Mouse (Mus musculus) kidney, embryonic 14.5 days (tissue): ENCODE data around the gene Chmp3. TPM values are rescaled to one million over a fixed set of nuclear protein-coding genes. Genes with fewer than 3 reads are reported as not detected.

Experiments
- ATAC-seq: fragments of 200-750 bp; cut with Nextera tagmentation; 2 replicates; pipeline ENCODE4 v1.8.0; 2017; ENCODE audit warnings: moderate number of reproducible peaks, mild to moderate bottlenecking, moderate TSS enrichment, moderate library complexity; ENCODE audit not compliant: low FRiP score, low TSS enrichment
- H3K27ac ChIP-seq: fragments of 300-500 bp; sonication (generic); 2 replicates; pipeline ENCODE4 v1.5.1; 2014; ENCODE audit warnings: low read depth, mild to moderate bottlenecking, low read length, moderate library complexity, mixed read lengths
- H3K27me3 ChIP-seq: fragments of 300-500 bp; sonication (generic); 2 replicates; pipeline ENCODE4 v1.6.1; 2014; ENCODE audit warnings: mild to moderate bottlenecking, low read length; ENCODE audit not compliant: control insufficient read depth, insufficient read depth
- H3K36me3 ChIP-seq: fragments of 300-500 bp; sonication (generic); 2 replicates; pipeline ENCODE4 v1.6.1; 2014; ENCODE audit warnings: low read length, mixed read lengths; ENCODE audit not compliant: control insufficient read depth, insufficient read depth
- H3K4me1 ChIP-seq: fragments of 300-500 bp; sonication (generic); 2 replicates; pipeline ENCODE4 v1.6.1; 2014; ENCODE audit warnings: low read length, mixed read lengths; ENCODE audit not compliant: control insufficient read depth, insufficient read depth
- H3K4me2 ChIP-seq: fragments of 300-500 bp; sonication (generic); replicated peaks from 2 replicates; pipeline ENCODE4 v1.6.1; 2014; ENCODE audit warnings: low read depth, mild to moderate bottlenecking, low read length
- H3K4me3 ChIP-seq: fragments of 300-500 bp; sonication (generic); 2 replicates; pipeline ENCODE4 v1.5.1; 2014; ENCODE audit warnings: mild to moderate bottlenecking, low read length
- H3K9ac ChIP-seq: fragments of 300-500 bp; sonication (generic); 2 replicates; pipeline ENCODE4 v1.6.1; 2014; ENCODE audit warnings: low read depth, mild to moderate bottlenecking, low read length, moderate library complexity
- H3K9me3 ChIP-seq: fragments of 300-500 bp; sonication (generic); 2 replicates; pipeline ENCODE4 v1.6.1; 2016; ENCODE audit warnings: low read length; ENCODE audit not compliant: control insufficient read depth
- WGBS: fragments of 180-500 bp; shearing (Covaris S2); extraction: QIAGEN DNeasy Blood & Tissue Kit; methylation state at CpG from one replicate; pipeline ENCODE4 v1.1.7; 2014; 5-methylcytosine and 5-hydroxymethylcytosine counted together
- polyA plus RNA-seq: library from polyadenylated mRNA; unstranded; fragments of >200 nt; fragmentation: Nextera tagmentation; extraction: Ambion mirVana; gene quantifications from 2 replicates; pipeline ENCODE4 v1.2.1, GENCODE M21; 2014

Chmp3 gene
- polyA plus RNA-seq, 1 experiment from 2014 or later: 59.9 TPM

- no peak for ATAC-seq
- H3K36me3 ChIP-seq: no peaks in the 10 kb centered on the region
- no peak overlapping the region for H3K4me3 ChIP-seq
- H3K9me3 ChIP-seq: no peaks in the 10 kb centered on the region
- H3K4me1 ChIP-seq: no peaks in the 10 kb centered on the region
- H3K27me3 ChIP-seq: no peaks in the 10 kb centered on the region
- no peak overlapping the region for H3K4me2 ChIP-seq
- H3K9ac ChIP-seq: no peak overlapping the region
- WGBS: 83% methylated on average over 10 of the region's 10 CpGs
- no peak overlapping the region for H3K27ac ChIP-seq
These were observed 16.5 kb upstream of the Chmp3 start for GRCm38 (mm10) chr6:71527056-71527455.

DNA sequence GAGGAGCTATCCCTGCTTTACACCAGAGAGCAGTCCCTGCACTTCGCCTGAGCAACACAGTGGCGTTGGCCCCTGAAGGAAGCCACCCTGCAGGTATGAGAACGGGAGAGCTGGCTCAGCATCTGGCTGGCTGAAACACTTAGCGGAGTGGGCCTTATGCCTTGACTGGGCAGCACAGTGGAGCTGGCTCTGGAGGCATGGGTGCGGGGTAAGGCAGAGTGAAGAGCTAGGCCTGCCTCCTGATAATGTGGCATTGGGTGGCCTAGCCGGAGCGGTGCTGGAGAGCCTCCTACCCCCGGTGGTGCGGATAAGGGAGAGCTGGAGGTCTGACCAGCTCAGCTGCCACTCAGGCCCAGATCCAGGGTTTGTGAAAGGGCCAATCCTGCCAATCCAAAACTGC lies 15.8 kb upstream of the Chmp3 start:
- H3K4me3 ChIP-seq: no peak overlapping the region
- H3K9me3 ChIP-seq: no peaks in the 10 kb centered on the region
- 90% methylated on average over 9 of the region's 9 CpGs for WGBS
- no peak for ATAC-seq
- no peak overlapping the region for H3K4me2 ChIP-seq
- no peaks in the 10 kb centered on the region for H3K36me3 ChIP-seq
- no peaks in the 10 kb centered on the region for H3K4me1 ChIP-seq
- no peak overlapping the region for H3K27ac ChIP-seq
- no peak overlapping the region for H3K9ac ChIP-seq
- no peaks in the 10 kb centered on the region for H3K27me3 ChIP-seq

GRCm38 (mm10) chr6:71530176-71530575 lies 13.4 kb upstream of the Chmp3 start:
- Histone ChIP-seq H3K4me1 (no peaks in the 10 kb centered on the region), H3K27me3 (no peaks in the 10 kb centered on the region), H3K36me3 (no peaks in the 10 kb centered on the region), H3K9ac (no peak overlapping the region), H3K27ac (no peak overlapping the region), H3K4me2 (no peak overlapping the region), H3K9me3 (no peaks in the 10 kb centered on the region), H3K4me3 (no peak overlapping the region)
- ATAC-seq: no peak
- 84% methylated on average over 8 of the region's 8 CpGs for WGBS

DNA sequence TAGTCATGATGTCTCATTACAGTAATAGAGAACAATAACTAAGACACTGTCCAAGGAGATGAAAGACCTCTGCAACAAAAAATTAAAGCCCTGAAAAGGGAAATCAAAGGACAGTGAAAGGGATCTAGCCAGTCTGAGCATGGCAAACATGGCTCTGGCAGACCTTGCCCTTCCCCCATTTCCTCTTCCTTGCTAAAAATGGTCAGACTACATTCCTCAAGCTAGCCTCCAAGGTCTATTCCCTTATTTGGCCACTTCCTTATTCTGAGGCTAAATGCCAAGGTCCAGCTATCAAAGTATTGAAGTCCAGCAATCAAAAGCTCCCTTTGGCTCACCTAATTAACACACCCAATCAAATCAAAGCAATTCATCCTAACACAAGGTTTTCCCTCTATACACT lies 6.3 kb upstream of the Chmp3 start:
- Histone ChIP-seq H3K4me1 (no peaks in the 10 kb centered on the region), H3K4me2 (no peak overlapping the region), H3K9me3 (no peaks in the 10 kb centered on the region), H3K9ac (no peak overlapping the region), H3K4me3 (no peak overlapping the region), H3K27me3 (peaks cover 3% of the 10 kb centered on the region; the same call in 1 of the 2 replicates), H3K36me3 (no peaks in the 10 kb centered on the region), H3K27ac (no peak overlapping the region)
- ATAC-seq: no peak

GRCm38 (mm10) chr6:71555507-71555951 lies 11.9 kb downstream of the Chmp3 start:
- H3K36me3 ChIP-seq: no peaks in the 10 kb centered on the region
- no peaks in the 10 kb centered on the region for H3K4me1 ChIP-seq
- no peak overlapping the region for H3K4me2 ChIP-seq
- no peaks in the 10 kb centered on the region for H3K9me3 ChIP-seq
- 88% methylated on average over 2 of the region's 2 CpGs for WGBS
- no peaks in the 10 kb centered on the region for H3K27me3 ChIP-seq
- no peak overlapping the region for H3K4me3 ChIP-seq
- H3K9ac ChIP-seq: no peak overlapping the region
- ATAC-seq: no peak
- no peak overlapping the region for H3K27ac ChIP-seq

DNA sequence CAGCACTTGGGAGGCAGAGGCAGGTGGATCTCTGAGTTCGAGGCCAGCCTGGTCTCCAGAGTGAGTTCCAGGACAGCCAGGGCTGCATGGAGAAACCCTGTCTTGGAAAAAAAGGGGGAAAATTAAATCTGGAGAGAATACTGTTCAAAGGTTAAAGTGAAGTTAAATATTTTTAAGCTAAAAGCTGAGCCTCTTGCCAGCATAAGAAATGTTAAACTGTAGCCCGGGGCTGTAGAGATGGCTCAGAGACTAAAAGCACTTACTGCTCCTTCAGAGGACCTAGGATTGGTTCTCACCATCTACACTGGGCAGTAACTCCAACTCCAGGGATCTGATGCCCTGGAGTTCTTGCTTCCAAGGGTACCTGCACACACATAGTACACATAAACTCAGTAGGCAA lies 13.2 kb downstream of the Chmp3 start:
- no peak for ATAC-seq
- 98% methylated on average over 2 of the region's 2 CpGs for WGBS
- Histone ChIP-seq H3K9me3 (no peaks in the 10 kb centered on the region), H3K4me2 (no peak overlapping the region), H3K27me3 (no peaks in the 10 kb centered on the region), H3K4me1 (no peaks in the 10 kb centered on the region), H3K27ac (no peak overlapping the region), H3K4me3 (no peak overlapping the region), H3K9ac (no peak overlapping the region), H3K36me3 (no peaks in the 10 kb centered on the region; the same call in 1 of the 2 replicates)

- 44% methylated on average over 3 of the region's 3 CpGs for WGBS
- Histone ChIP-seq H3K9me3 (no peaks in the 10 kb centered on the region), H3K4me1 (peaks cover 8% of the 10 kb centered on the region; the same call in 1 of the 2 replicates), H3K9ac (no peak overlapping the region), H3K4me2 (no peak overlapping the region), H3K4me3 (no peak overlapping the region), H3K36me3 (peaks cover 9% of the 10 kb centered on the region; the same call in 1 of the 2 replicates), H3K27ac (no peak overlapping the region), H3K27me3 (no peaks in the 10 kb centered on the region)
- ATAC-seq: no peak
These were observed 25.0 kb downstream of the Chmp3 start for GRCm38 (mm10) chr6:71568616-71569015.

- Histone ChIP-seq H3K9me3 (no peaks in the 10 kb centered on the region), H3K9ac (no peak overlapping the region), H3K27me3 (no peaks in the 10 kb centered on the region), H3K36me3 (peaks cover 11% of the 10 kb centered on the region; the same call in 1 of the 2 replicates), H3K4me3 (no peak overlapping the region), H3K4me2 (no peak overlapping the region), H3K4me1 (peaks cover 8% of the 10 kb centered on the region; the same call in 1 of the 2 replicates), H3K27ac (no peak overlapping the region)
- WGBS: 24% methylated on average over 2 of the region's 2 CpGs
- 0 out of 2 replicates have a peak, but pooled peaks have one; percentile 35 for ATAC-seq
These were observed 25.4 kb downstream of the Chmp3 start for GRCm38 (mm10) chr6:71569025-71569424.

GRCm38 (mm10) chr6:71575359-71575758 lies 31.8 kb downstream of the Chmp3 start:
- WGBS: 94% methylated on average over 1 of the region's 1 CpGs
- Histone ChIP-seq H3K9me3 (no peaks in the 10 kb centered on the region), H3K4me3 (no peak overlapping the region), H3K9ac (no peak overlapping the region), H3K27ac (no peak overlapping the region), H3K36me3 (peaks cover 23% of the 10 kb centered on the region), H3K4me2 (no peak overlapping the region), H3K27me3 (no peaks in the 10 kb centered on the region), H3K4me1 (no peaks in the 10 kb centered on the region)
- no peak for ATAC-seq
